Mouse (Mus musculus) spleen, adult 18-20 months (tissue): ENCODE data around the gene Vipr1.

Source experiments
- DNase-seq, 2 experiments: peaks; one replicate each; pipeline ENCODE4 v3.0.0; 2022; ENCODE audit warnings: mixed read lengths in 2 of 2

Vipr1 gene

GRCm38 (mm10) chr9:121635835-121636576, 6.5 kb upstream of the Vipr1 start:
- DNase-seq, result no peak

- no peak for DNase-seq
Measured at GRCm38 (mm10) chr9:121639790-121640189, 2.7 kb upstream of the Vipr1 start.

GRCm38 (mm10) chr9:121641235-121641915, 1.1 kb upstream of the Vipr1 start:
- DNase-seq, result no peak

GRCm38 (mm10) chr9:121642001-121642400, 515 bp upstream of the Vipr1 start, which contains the start of gene Lyzl4:
TSS of gene Lyzl4 (minus strand) at chr9:121642096.
- DNase-seq, result peak; percentile 56 to 72

- no peak for DNase-seq
Measured at GRCm38 (mm10) chr9:121644855-121645254, 2.3 kb downstream of the Vipr1 start.

GRCm38 (mm10) chr9:121647026-121647425, 4.5 kb downstream of the Vipr1 start:
- no peak for DNase-seq

GRCm38 (mm10) chr9:121653668-121654067, 11.2 kb downstream of the Vipr1 start:
- no peak for DNase-seq

GRCm38 (mm10) chr9:121656322-121656721, 13.8 kb downstream of the Vipr1 start:
- no peak for DNase-seq

GRCm38 (mm10) chr9:121657143-121657542, 14.6 kb downstream of the Vipr1 start:
- no peak for DNase-seq

- DNase-seq, result no peak
Measured at GRCm38 (mm10) chr9:121658248-121658647, 15.7 kb downstream of the Vipr1 start.

- DNase-seq, result no peak
Measured at GRCm38 (mm10) chr9:121659791-121660190, 17.3 kb downstream of the Vipr1 start.

GRCm38 (mm10) chr9:121663467-121663866, 21.0 kb downstream of the Vipr1 start:
- no peak for DNase-seq

GRCm38 (mm10) chr9:121664104-121664503, 21.6 kb downstream of the Vipr1 start:
- no peak for DNase-seq

- DNase-seq, result no peak
Measured at GRCm38 (mm10) chr9:121666957-121667630, 24.6 kb downstream of the Vipr1 start.

- no peak for DNase-seq
Measured at GRCm38 (mm10) chr9:121667822-121668221, 25.3 kb downstream of the Vipr1 start.

- DNase-seq, result peak; percentile 44 to 68
Measured at GRCm38 (mm10) chr9:121669348-121669791, 26.9 kb downstream of the Vipr1 start.

GRCm38 (mm10) chr9:121671300-121671699, 28.8 kb downstream of the Vipr1 start:
- peak in 1 of 2 experiments; percentile 37 for DNase-seq

- no peak for DNase-seq
Measured at GRCm38 (mm10) chr9:121672311-121672710, 29.8 kb downstream of the Vipr1 start.

- DNase-seq, result no peak
Measured at GRCm38 (mm10) chr9:121673716-121674115, 31.2 kb downstream of the Vipr1 start.

- DNase-seq, result peak; percentile 48 to 65
Measured at GRCm38 (mm10) chr9:121675011-121675410, 32.5 kb downstream of the Vipr1 start.

- DNase-seq, result no peak
Measured at GRCm38 (mm10) chr9:121675556-121675955, 33.0 kb downstream of the Vipr1 start.

- peak in 1 of 2 experiments; percentile 17 for DNase-seq
Measured at GRCm38 (mm10) chr9:121677069-121677468, 34.6 kb downstream of the Vipr1 start.

GRCm38 (mm10) chr9:121677476-121677875, 35.0 kb downstream of the Vipr1 start:
- DNase-seq, result no peak
